In the genomic region with DNA sequence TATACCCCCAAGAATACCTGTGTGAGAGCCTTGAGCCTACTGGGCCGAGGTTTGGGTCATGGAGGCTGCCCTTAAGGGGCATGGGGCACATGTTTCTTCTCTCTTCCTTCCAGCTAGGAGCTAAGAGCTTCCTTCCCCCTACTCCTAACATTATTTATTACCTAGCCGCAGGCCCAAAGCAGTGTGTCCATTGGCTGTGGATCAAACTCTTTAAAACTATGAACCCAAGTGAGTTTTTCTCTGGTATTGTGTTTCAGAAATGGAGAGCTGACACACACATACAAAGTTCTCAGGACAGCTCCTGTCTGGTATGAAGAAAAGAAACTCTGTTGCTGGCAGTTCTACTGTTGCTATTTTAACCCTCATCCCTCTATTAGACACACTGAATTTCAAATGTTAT, we compare ENCODE assay signal across 23 mouse cellular contexts.
DNase-seq lines count a peak whose midpoint lies in the region; ATAC-seq and TF ChIP-seq lines count a peak whose summit lies in the region.
"Had no signal": no experiment of that assay in that cellular context is flagged by ENCODE, and none has a peak within 500 bp of the region (broad histone marks: within the 10 kb centered on the region; RNA-seq: fewer than 3 reads in every experiment).

No protein-coding gene starts in this region.

- no peaks in the 10 kb centered on the region for H3K9me3 ChIP-seq in kidney, embryonic 15.5 days (replicated peaks)
- no peaks in the 10 kb centered on the region for H3K9me3 ChIP-seq in midbrain, embryonic 11.5 days (ENCODE audit: control insufficient read depth, low read length)
- no peaks in the 10 kb centered on the region for H3K9me3 ChIP-seq in midbrain, postnatal 0 days (ENCODE audit: low read length)
- no peaks in the 10 kb centered on the region for H3K9me3 ChIP-seq in liver, embryonic 14.5 days (ENCODE audit: control insufficient read depth, low read length)
- H3K9me3 ChIP-seq in stomach, postnatal 0 days (ENCODE audit: control insufficient read depth, low read length) = no peaks in the 10 kb centered on the region
- H3K9me3 ChIP-seq: embryonic facial prominence, embryonic 15.5 days; forebrain, embryonic 10.5 days; forebrain, embryonic 15.5 days; heart, embryonic 13.5 days; hindbrain, embryonic 12.5 days had no signal

- intact Hi-C loops in left cerebral cortex, postnatal 4 days (cut with DNase I) = no loop called here
- intact Hi-C loops in heart, postnatal 14 days (cut with DNase I) = no loop called here

- TF ChIP-seq CTCF in midbrain, postnatal 0 days (IDR thresholded peaks at IDR 0.05) = no peak
- no peak for TF ChIP-seq CTCF in liver, embryonic 14.5 days (IDR thresholded peaks at IDR 0.05; ENCODE audit: low read depth)
- TF ChIP-seq CTCF in stomach, postnatal 0 days (IDR thresholded peaks at IDR 0.05; ENCODE audit: low read depth) = no peak

- H3K4me3 ChIP-seq in kidney, embryonic 15.5 days (replicated peaks) = no peak overlapping the region
- H3K4me3 ChIP-seq in midbrain, embryonic 11.5 days (ENCODE audit: low read depth, low read length) = no peak overlapping the region
- no peak overlapping the region for H3K4me3 ChIP-seq in midbrain, postnatal 0 days (ENCODE audit: low read depth, low read length)
- H3K4me3 ChIP-seq in liver, embryonic 14.5 days (ENCODE audit: insufficient read depth in 1 of 2, low read depth in 2 of 2, low read length in 2 of 2) = no peak overlapping the region; a peak in 1 of 4 replicates
- no peak overlapping the region for H3K4me3 ChIP-seq in stomach, postnatal 0 days (ENCODE audit: low read depth, low read length)
- H3K4me3 ChIP-seq: embryonic facial prominence, embryonic 15.5 days; forebrain, embryonic 10.5 days; forebrain, embryonic 15.5 days; heart, embryonic 13.5 days; hindbrain, embryonic 12.5 days had no signal

- 25% methylated on average over 2 of the region's 2 CpGs for WGBS in kidney, embryonic 15.5 days
- 90% methylated on average over 2 of the region's 2 CpGs for WGBS in midbrain, embryonic 11.5 days
- 93% methylated on average over 2 of the region's 2 CpGs for WGBS in midbrain, postnatal 0 days
- WGBS in liver, embryonic 14.5 days (ENCODE audit: insufficient replicate concordance) = 48% methylated on average over 2 of the region's 2 CpGs
- WGBS in stomach, postnatal 0 days = 58% methylated on average over 2 of the region's 2 CpGs

- H3K9ac ChIP-seq in kidney, embryonic 15.5 days = no peak overlapping the region
- no peak overlapping the region for H3K9ac ChIP-seq in midbrain, embryonic 11.5 days (ENCODE audit: low read length)
- no peak overlapping the region for H3K9ac ChIP-seq in midbrain, postnatal 0 days (replicated peaks; ENCODE audit: low read length, poor library complexity, severe bottlenecking)
- H3K9ac ChIP-seq in liver, embryonic 14.5 days (replicated peaks) = peak overlapping the region; percentile 44
- H3K9ac ChIP-seq in stomach, postnatal 0 days (ENCODE audit: low read length) = no peak overlapping the region
- H3K9ac ChIP-seq: embryonic facial prominence, embryonic 15.5 days; forebrain, embryonic 15.5 days; heart, embryonic 13.5 days; hindbrain, embryonic 12.5 days had no signal

- peaks cover 21% of the 10 kb centered on the region for H3K4me1 ChIP-seq in kidney, embryonic 15.5 days
- H3K4me1 ChIP-seq in midbrain, embryonic 11.5 days (ENCODE audit: control insufficient read depth, insufficient read depth, low read length) = no peaks in the 10 kb centered on the region
- H3K4me1 ChIP-seq in midbrain, postnatal 0 days (ENCODE audit: insufficient read depth, low read length) = no peaks in the 10 kb centered on the region
- H3K4me1 ChIP-seq in liver, embryonic 14.5 days (replicated peaks; ENCODE audit: control insufficient read depth in 2 of 2, insufficient read depth in 2 of 2, low read length in 1 of 2) = peaks cover 58 to 61% of the 10 kb centered on the region in 2 experiments
- H3K4me1 ChIP-seq in stomach, postnatal 0 days (replicated peaks; ENCODE audit: control insufficient read depth, insufficient read depth) = 0 out of 2 replicates have a peak, but pooled peaks cover 5% of the 10 kb centered on the region
- H3K4me1 ChIP-seq: forebrain, embryonic 15.5 days; hindbrain, embryonic 12.5 days had no signal

- no peak for TF ChIP-seq EP300 in liver, embryonic 14.5 days (IDR thresholded peaks at IDR 0.05; ENCODE audit: low read depth)
- TF ChIP-seq EP300 in stomach, postnatal 0 days (optimal IDR thresholded peaks at IDR 0.05) = no peak

- no peaks in the 10 kb centered on the region for H3K36me3 ChIP-seq in kidney, embryonic 15.5 days
- no peaks in the 10 kb centered on the region for H3K36me3 ChIP-seq in midbrain, embryonic 11.5 days (ENCODE audit: control insufficient read depth, insufficient read depth, low read length)
- H3K36me3 ChIP-seq in midbrain, postnatal 0 days (ENCODE audit: insufficient read depth, low read length) = no peaks in the 10 kb centered on the region
- no peaks in the 10 kb centered on the region for H3K36me3 ChIP-seq in liver, embryonic 14.5 days (replicated peaks; ENCODE audit: control insufficient read depth, insufficient read depth, low read depth)
- H3K36me3 ChIP-seq in stomach, postnatal 0 days (ENCODE audit: control insufficient read depth, insufficient read depth, low read length) = no peaks in the 10 kb centered on the region
- H3K36me3 ChIP-seq: embryonic facial prominence, embryonic 15.5 days; forebrain, embryonic 10.5 days; forebrain, embryonic 15.5 days; heart, embryonic 13.5 days; hindbrain, embryonic 12.5 days had no signal

- H3K4me2 ChIP-seq in kidney, embryonic 15.5 days = no peak overlapping the region
- no peak overlapping the region for H3K4me2 ChIP-seq in midbrain, embryonic 11.5 days
- no peak overlapping the region for H3K4me2 ChIP-seq in midbrain, postnatal 0 days (ENCODE audit: low read depth, low read length, poor library complexity, severe bottlenecking)
- H3K4me2 ChIP-seq in liver, embryonic 14.5 days (ENCODE audit: low read depth) = peak overlapping the region; percentile 64
- H3K4me2 ChIP-seq in stomach, postnatal 0 days (replicated peaks; ENCODE audit: low read depth) = no peak overlapping the region
- H3K4me2 ChIP-seq: embryonic facial prominence, embryonic 15.5 days; forebrain, embryonic 15.5 days; heart, embryonic 13.5 days; hindbrain, embryonic 12.5 days had no signal

- no peak for DNase-seq in kidney, postnatal 14 days
- DNase-seq in midbrain, embryonic 11.5 days (ENCODE audit: low spot score, missing footprints) = peak; percentile 71
- no peak for DNase-seq in midbrain, postnatal 0 days (ENCODE audit: low spot score)
- DNase-seq in liver, embryonic 14.5 days (ENCODE audit: low read depth in 3 of 3, low spot score in 3 of 3) = no peak
- DNase-seq in stomach, postnatal 0 days (ENCODE audit: low spot score) = no peak
- DNase-seq in left cerebral cortex, postnatal 4 days = no peak
- no peak for DNase-seq in heart, postnatal 14 days
- DNase-seq: adrenal gland, adult 2 months; adrenal gland, postnatal 36 days; cerebellum, adult 11 months; cerebellum, adult 8-10 months; cerebellum, postnatal 14 days; embryo, embryonic 11 days; gastrocnemius, postnatal 36 days; heart, adult 11 months; heart, postnatal 4 days had no signal

- ATAC-seq in kidney, embryonic 15.5 days (replicated peaks; ENCODE audit: low FRiP score) = no peak
- ATAC-seq in midbrain, embryonic 11.5 days (ENCODE audit: low FRiP score) = no peak
- ATAC-seq in midbrain, postnatal 0 days (ENCODE audit: low FRiP score) = no peak
- no peak for ATAC-seq in liver, embryonic 14.5 days (ENCODE audit: insufficient read depth)
- no peak for ATAC-seq in stomach, postnatal 0 days (ENCODE audit: low FRiP score, low TSS enrichment)
- ATAC-seq: forebrain, embryonic 15.5 days; hindbrain, embryonic 16.5 days had no signal

- no peaks in the 10 kb centered on the region for H3K27me3 ChIP-seq in kidney, embryonic 15.5 days
- no peaks in the 10 kb centered on the region for H3K27me3 ChIP-seq in midbrain, embryonic 11.5 days (ENCODE audit: control insufficient read depth, insufficient read depth, low read length)
- H3K27me3 ChIP-seq in midbrain, postnatal 0 days (ENCODE audit: insufficient read depth, low read length) = no peaks in the 10 kb centered on the region
- H3K27me3 ChIP-seq in liver, embryonic 14.5 days (ENCODE audit: control insufficient read depth, insufficient read depth, low read length) = no peaks in the 10 kb centered on the region
- no peaks in the 10 kb centered on the region for H3K27me3 ChIP-seq in stomach, postnatal 0 days (ENCODE audit: control insufficient read depth, insufficient read depth, low read length)
- H3K27me3 ChIP-seq: embryonic facial prominence, embryonic 15.5 days; forebrain, embryonic 15.5 days; heart, embryonic 13.5 days had no signal

- 0 out of 2 replicates have a peak overlapping the region, but pooled peaks have one; percentile 32 for H3K27ac ChIP-seq in kidney, embryonic 15.5 days
- no peak overlapping the region for H3K27ac ChIP-seq in midbrain, embryonic 11.5 days (ENCODE audit: low read depth, low read length)
- H3K27ac ChIP-seq in midbrain, postnatal 0 days (ENCODE audit: low read depth, low read length) = no peak overlapping the region
- peak overlapping the region; percentile 88 for H3K27ac ChIP-seq in liver, embryonic 14.5 days
- peak overlapping the region; percentile 69 for H3K27ac ChIP-seq in stomach, postnatal 0 days (replicated peaks)
- H3K27ac ChIP-seq: forebrain, embryonic 10.5 days; forebrain, embryonic 15.5 days; heart, embryonic 13.5 days; hindbrain, embryonic 12.5 days had no signal

Comparison
In these comparisons a context has a peak if more than half of its experiments do, and no peak if none do; other contexts are left out.
1. H3K27ac ChIP-seq: peak in kidney, embryonic 15.5 days (single experiment), liver, embryonic 14.5 days (single experiment) and stomach, postnatal 0 days (single experiment); none in midbrain, embryonic 11.5 days (single experiment) and midbrain, postnatal 0 days (single experiment).